Mouse (Mus musculus) stomach, embryonic 15.5 days (tissue): Measurements from ENCODE around the gene Pgp. TPM values are rescaled to one million over a fixed set of nuclear protein-coding genes. Genes with fewer than 3 reads are reported as not detected.

Source experiments
- ATAC-seq: fragments of 200-750 bp; cut with Nextera tagmentation; 2 replicates; pipeline ENCODE4 v1.8.0; 2017; ENCODE audit warnings: low read depth, moderate number of reproducible peaks, moderate TSS enrichment; ENCODE audit not compliant: insufficient read depth, low FRiP score
- H3K27ac ChIP-seq: fragments of 300-500 bp; sonication (generic); 2 replicates; pipeline ENCODE4 v1.5.1; 2015; ENCODE audit warnings: mild to moderate bottlenecking, inconsistent platforms
- H3K27me3 ChIP-seq: fragments of 300-500 bp; sonication (generic); replicated peaks from 2 replicates; pipeline ENCODE4 v1.6.1; 2015; ENCODE audit warnings: inconsistent platforms
- H3K36me3 ChIP-seq: fragments of 300-500 bp; sonication (generic); 2 replicates; pipeline ENCODE4 v1.6.1; 2015; ENCODE audit warnings: inconsistent platforms
- H3K4me1 ChIP-seq: fragments of 300-500 bp; sonication (generic); 2 replicates; pipeline ENCODE4 v1.6.1; 2015; ENCODE audit warnings: inconsistent platforms
- H3K4me2 ChIP-seq: fragments of 300-500 bp; sonication (generic); 2 replicates; pipeline ENCODE4 v1.6.1; 2015; ENCODE audit warnings: mild to moderate bottlenecking, inconsistent platforms
- H3K4me3 ChIP-seq: fragments of 300-500 bp; sonication (generic); replicated peaks from 2 replicates; pipeline ENCODE4 v1.5.1; 2015; ENCODE audit warnings: inconsistent platforms
- H3K9ac ChIP-seq: fragments of 300-500 bp; sonication (generic); 2 replicates; pipeline ENCODE4 v1.6.1; 2015; ENCODE audit warnings: inconsistent platforms
- H3K9me3 ChIP-seq: fragments of 300-500 bp; sonication (generic); 2 replicates; pipeline ENCODE4 v1.6.1; 2016; ENCODE audit warnings: inconsistent platforms
- WGBS: fragments of 180-500 bp; shearing (Covaris S2); methylation state at CpG from one replicate; pipeline ENCODE4 v1.1.7; 2015; 5-methylcytosine and 5-hydroxymethylcytosine counted together
- polyA plus RNA-seq: library from polyadenylated mRNA; unstranded; fragments of >200 nt; fragmentation: Nextera tagmentation; extraction: Ambion mirVana; gene quantifications from 2 replicates; pipeline ENCODE4 v1.2.1, GENCODE M21; 2015

Pgp gene
- polyA plus RNA-seq, 1 experiment from 2014 or later, result 64.6 TPM

GRCm38 (mm10) chr17:24488662-24489264 is 18.6 kb downstream of the Pgp start:
- Histone ChIP-seq H3K9me3 (no peaks in the 10 kb centered on the region), H3K4me2 (peak overlapping the region; percentile 99), H3K27me3 (peaks cover 23% of the 10 kb centered on the region), H3K36me3 (no peaks in the 10 kb centered on the region), H3K27ac (no peak overlapping the region), H3K4me1 (peaks cover 9% of the 10 kb centered on the region), H3K4me3 (peak overlapping the region; percentile 59), H3K9ac (peak overlapping the region; percentile 61; the same call in 1 of the 2 replicates)
- peak; percentile 33; the same call in 1 of the 2 replicates for ATAC-seq
- under 1% methylated on average over 73 of the region's 81 CpGs for whole genome bisulfite sequencing

DNA sequence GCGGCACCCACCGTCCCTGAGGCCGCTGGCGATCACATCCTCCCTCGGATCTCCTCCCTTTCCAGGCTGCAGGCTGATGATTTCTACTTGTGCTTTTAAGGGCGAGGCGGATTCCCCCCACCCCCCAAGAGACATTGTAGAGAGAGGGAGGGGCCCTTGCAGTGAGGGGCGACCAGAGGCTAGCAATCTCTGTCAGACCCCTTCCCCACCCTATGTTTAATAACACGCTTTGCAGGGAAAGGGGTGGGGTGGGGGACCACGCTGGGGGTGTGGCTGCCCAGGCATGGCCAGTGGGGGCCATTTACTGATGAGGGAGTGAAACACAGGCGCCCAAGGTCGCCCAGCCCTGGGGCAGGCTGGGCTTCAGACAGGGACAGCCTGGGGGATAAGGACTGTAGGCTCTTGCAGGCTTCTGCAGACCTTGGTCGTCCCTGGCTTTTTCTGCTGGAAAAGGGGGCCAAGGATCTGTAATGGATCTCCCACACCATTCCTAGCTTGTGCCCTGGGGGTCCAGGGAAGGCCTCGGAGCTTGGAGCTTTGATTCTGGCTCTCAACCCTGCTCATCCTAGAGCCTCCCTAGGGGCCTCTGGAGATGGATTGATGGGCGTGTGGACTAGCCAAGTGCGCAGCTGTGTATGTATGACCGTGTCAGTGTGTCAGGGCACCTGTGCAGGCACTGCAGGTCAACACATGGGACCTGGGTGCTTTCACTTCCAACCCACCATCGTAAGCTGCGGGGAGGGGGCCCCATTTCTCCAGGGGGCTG is 19.3 kb downstream of the Pgp start:
- Histone ChIP-seq H3K9ac (peak overlapping the region; percentile 61; the same call in 1 of the 2 replicates), H3K27ac (no peak overlapping the region), H3K4me3 (peak overlapping the region; percentile 59), H3K4me1 (peaks cover 9% of the 10 kb centered on the region), H3K36me3 (no peaks in the 10 kb centered on the region), H3K4me2 (peak overlapping the region; percentile 99), H3K9me3 (no peaks in the 10 kb centered on the region), H3K27me3 (peaks cover 23% of the 10 kb centered on the region)
- 20% methylated on average over 19 of the region's 19 CpGs for WGBS
- no peak for ATAC-seq

DNA sequence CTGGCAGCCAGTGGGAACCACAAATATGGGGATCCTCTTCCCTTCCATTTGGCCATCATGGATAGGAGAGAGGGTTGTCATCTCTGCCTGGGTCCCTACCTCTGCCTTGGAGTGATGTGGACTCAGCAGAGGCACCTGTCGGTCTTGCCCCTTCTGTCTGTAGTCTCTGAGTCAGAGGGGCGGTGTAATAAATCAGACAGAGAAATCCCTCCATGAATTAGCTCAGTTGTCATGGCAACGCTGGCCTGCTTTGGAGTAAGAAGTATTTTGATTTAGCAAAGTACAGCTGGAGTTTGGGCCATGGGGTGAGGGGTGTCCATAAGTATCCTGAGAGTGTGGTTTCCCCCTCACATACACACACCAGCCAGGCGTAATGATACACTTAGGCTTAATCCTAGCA is 20.2 kb downstream of the Pgp start:
- no peaks in the 10 kb centered on the region for H3K9me3 ChIP-seq
- 76% methylated on average over 4 of the region's 4 CpGs for WGBS
- no peak overlapping the region for H3K4me3 ChIP-seq
- no peak overlapping the region for H3K9ac ChIP-seq
- ATAC-seq, result no peak
- H3K36me3 ChIP-seq, result no peaks in the 10 kb centered on the region
- peaks cover 8% of the 10 kb centered on the region for H3K4me1 ChIP-seq
- H3K4me2 ChIP-seq, result no peak overlapping the region
- H3K27me3 ChIP-seq, result peaks cover 23% of the 10 kb centered on the region
- no peak overlapping the region for H3K27ac ChIP-seq

DNA sequence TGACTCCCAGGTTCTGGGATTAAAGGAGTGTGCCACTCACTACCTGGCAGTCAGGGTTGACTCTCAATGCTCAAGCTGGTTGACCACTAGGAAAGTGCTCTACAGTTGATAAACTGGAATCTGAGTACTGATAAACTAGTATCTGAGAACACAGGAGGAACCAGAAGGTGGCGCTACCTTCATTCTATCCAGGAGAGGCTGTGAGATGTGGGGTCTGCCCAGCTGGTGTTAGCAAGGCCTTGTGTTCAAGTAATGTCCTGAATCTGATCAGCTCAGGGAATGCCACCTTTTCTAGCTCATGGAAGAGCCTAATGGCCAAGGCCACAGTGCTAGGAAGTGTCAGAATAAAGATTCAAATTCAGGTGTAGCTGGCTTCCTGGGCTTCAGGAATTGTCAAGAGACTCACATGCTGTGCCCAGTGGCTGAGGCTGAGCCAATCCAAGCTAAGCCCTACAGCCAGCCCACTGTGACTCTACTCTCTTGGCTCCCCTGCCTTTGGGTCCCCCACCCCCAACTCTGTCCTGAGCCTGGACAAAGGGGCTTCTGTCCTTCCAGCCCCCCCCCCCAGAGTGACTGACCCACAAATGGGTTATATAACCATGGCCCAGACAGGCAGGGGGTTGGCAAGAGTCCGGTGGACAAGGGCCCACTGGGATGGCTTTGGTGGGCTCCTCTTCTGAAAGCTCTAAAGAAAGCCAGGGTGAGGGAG is 24.6 kb downstream of the Pgp start:
- 42% methylated on average over 2 of the region's 2 CpGs for WGBS
- no peak for ATAC-seq
- Histone ChIP-seq H3K36me3 (no peaks in the 10 kb centered on the region), H3K4me3 (no peak overlapping the region), H3K27me3 (peaks cover 2% of the 10 kb centered on the region), H3K9ac (no peak overlapping the region), H3K9me3 (no peaks in the 10 kb centered on the region), H3K27ac (no peak overlapping the region), H3K4me2 (no peak overlapping the region), H3K4me1 (no peaks in the 10 kb centered on the region)

GRCm38 (mm10) chr17:24495443-24495842 is 25.3 kb downstream of the Pgp start:
- 69% methylated on average over 3 of the region's 3 CpGs for WGBS
- ATAC-seq, result no peak
- Histone ChIP-seq H3K4me1 (no peaks in the 10 kb centered on the region), H3K4me2 (no peak overlapping the region), H3K36me3 (no peaks in the 10 kb centered on the region), H3K27ac (no peak overlapping the region), H3K27me3 (no peaks in the 10 kb centered on the region), H3K9me3 (no peaks in the 10 kb centered on the region), H3K9ac (no peak overlapping the region), H3K4me3 (no peak overlapping the region)

DNA sequence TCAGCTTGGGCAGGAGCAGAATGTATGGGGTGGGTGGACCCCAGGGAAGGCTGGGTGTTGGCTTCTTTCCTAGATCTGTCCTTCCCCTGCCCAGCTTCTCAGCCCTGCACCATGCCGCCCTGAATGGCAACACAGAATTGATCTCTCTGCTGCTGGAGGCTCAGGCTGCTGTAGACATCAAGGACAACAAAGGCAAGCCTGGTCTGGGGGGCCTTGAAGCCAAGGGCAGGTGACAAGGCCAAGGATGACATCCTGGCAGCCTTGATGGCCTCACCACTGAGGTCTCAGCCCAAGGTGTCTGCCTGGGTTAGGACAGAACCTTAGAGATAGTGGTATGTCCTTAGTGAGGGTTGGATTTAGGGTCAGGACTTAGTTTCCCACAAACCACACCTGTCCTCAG is 25.8 kb downstream of the Pgp start:
- no peaks in the 10 kb centered on the region for H3K27me3 ChIP-seq
- no peaks in the 10 kb centered on the region for H3K4me1 ChIP-seq
- no peak for ATAC-seq
- H3K36me3 ChIP-seq, result no peaks in the 10 kb centered on the region
- H3K4me2 ChIP-seq, result no peak overlapping the region
- no peaks in the 10 kb centered on the region for H3K9me3 ChIP-seq
- H3K9ac ChIP-seq, result no peak overlapping the region
- WGBS, result 82% methylated on average over 1 of the region's 1 CpGs
- H3K4me3 ChIP-seq, result no peak overlapping the region
- no peak overlapping the region for H3K27ac ChIP-seq

- no peak for ATAC-seq
- H3K27me3 ChIP-seq, result no peaks in the 10 kb centered on the region
- H3K4me3 ChIP-seq, result no peak overlapping the region
- no peaks in the 10 kb centered on the region for H3K9me3 ChIP-seq
- H3K9ac ChIP-seq, result no peak overlapping the region
- H3K36me3 ChIP-seq, result no peaks in the 10 kb centered on the region
- peaks cover 7% of the 10 kb centered on the region for H3K4me1 ChIP-seq
- no peak overlapping the region for H3K27ac ChIP-seq
- H3K4me2 ChIP-seq, result no peak overlapping the region
- WGBS, result 43% methylated on average over 11 of the region's 11 CpGs
Measured at GRCm38 (mm10) chr17:24502208-24502607, 32.0 kb downstream of the Pgp start.

DNA sequence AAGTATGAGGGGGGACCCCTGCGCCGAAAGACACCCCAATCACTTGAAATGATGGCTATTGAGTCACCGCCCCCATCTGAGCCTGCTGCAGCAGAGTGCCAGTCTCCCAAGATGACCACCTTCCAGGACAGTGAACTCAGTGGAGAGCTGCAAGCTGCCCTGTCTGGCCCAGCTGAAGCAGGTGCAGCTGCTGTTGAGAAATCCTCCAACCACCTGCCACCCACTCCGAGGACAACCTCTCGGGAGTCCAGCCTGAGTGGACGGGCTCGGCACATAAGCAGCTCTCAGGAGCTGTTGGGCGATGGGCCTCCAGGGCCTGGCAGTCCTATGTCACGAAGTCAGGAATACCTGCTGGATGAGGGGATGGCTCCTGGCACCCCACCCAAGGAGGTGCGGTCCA is 33.9 kb downstream of the Pgp start:
- no peaks in the 10 kb centered on the region for H3K27me3 ChIP-seq
- H3K36me3 ChIP-seq, result peaks cover 14% of the 10 kb centered on the region
- H3K9ac ChIP-seq, result no peak overlapping the region
- no peak overlapping the region for H3K27ac ChIP-seq
- no peak for ATAC-seq
- H3K4me2 ChIP-seq, result no peak overlapping the region
- H3K4me3 ChIP-seq, result no peak overlapping the region
- peaks cover 8% of the 10 kb centered on the region for H3K4me1 ChIP-seq
- 89% methylated on average over 10 of the region's 10 CpGs for WGBS
- H3K9me3 ChIP-seq, result no peaks in the 10 kb centered on the region

DNA sequence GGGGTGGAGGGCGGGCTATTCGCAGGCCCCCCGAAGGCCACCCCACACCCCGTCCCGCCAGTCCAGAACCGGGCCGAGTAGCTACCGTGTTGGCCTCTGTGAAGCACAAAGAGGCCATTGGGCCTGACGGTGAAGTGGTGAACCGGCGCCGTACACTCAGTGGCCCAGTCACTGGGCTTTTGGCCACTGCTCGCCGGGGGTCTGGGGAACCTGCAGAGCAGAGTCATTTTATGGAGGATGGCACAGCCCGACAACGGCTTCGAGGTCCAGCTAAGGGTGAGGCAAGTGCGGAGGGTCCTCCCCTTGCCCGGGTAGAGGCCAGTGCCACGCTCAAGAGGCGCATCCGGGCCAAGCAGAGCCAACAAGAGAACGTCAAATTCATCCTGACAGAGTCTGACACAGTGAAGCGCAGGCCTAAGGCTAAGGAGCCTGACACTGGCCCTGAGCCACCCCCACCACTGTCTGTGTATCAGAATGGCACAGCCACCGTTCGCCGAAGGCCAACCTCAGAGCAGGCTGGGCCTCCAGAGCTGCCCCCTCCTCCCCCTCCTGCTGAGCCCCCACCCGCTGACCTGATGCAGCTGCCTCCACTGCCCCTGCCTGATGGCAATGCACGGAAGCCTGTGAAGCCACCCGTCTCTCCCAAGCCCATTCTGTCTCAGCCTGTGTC is 35.2 kb downstream of the Pgp start:
- Histone ChIP-seq H3K9me3 (no peaks in the 10 kb centered on the region), H3K4me3 (no peak overlapping the region), H3K36me3 (peaks cover 27% of the 10 kb centered on the region), H3K9ac (no peak overlapping the region), H3K4me2 (no peak overlapping the region), H3K27ac (no peak overlapping the region), H3K27me3 (no peaks in the 10 kb centered on the region), H3K4me1 (peaks cover 8% of the 10 kb centered on the region)
- WGBS, result 87% methylated on average over 30 of the region's 30 CpGs
- ATAC-seq, result no peak

DNA sequence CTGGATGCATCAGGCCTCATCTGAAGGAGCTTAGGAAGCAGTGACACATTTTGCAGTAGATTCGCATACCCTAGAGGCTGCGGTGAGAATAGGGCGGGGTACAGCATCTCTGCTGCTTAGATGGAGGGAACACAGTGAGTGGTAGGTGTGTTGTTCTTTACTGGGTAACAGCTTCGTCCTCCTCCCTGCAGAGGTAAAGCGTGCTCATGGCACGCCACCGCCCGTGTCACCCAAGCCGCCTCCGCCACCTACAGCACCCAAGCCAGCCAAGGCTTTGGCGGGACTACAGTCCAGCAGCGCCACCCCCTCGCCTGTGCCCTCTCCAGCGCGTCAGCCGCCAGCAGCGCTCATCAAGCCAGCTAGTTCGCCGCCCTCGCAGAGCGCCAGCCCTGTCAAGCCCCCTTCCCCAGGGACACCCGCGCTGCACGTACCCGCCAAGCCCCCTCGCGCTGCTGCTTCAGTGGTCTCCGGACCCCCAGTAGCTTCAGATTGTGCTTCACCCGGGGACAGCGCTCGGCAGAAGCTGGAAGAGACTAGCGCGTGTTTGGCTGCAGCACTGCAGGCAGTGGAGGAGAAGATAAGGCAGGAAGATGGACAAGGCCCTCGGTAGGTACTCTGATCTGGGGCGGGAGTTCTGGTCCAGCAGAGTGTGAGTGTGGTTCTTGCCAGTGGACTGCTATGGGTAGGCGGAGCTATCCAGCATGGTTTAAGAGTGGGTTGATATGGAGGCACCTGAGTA is 36.3 kb downstream of the Pgp start:
- 0 out of 2 replicates have a peak, but pooled peaks have one; percentile 15 for ATAC-seq
- no peak overlapping the region for H3K9ac ChIP-seq
- WGBS, result 29% methylated on average over 36 of the region's 36 CpGs

GRCm38 (mm10) chr17:24507129-24507664 is 37.0 kb downstream of the Pgp start:
- peaks cover 8% of the 10 kb centered on the region for H3K4me1 ChIP-seq
- no peak overlapping the region for H3K9ac ChIP-seq
- peak; percentile 29; the same call in 1 of the 2 replicates for ATAC-seq
- H3K27me3 ChIP-seq, result no peaks in the 10 kb centered on the region
- peaks cover 44% of the 10 kb centered on the region for H3K36me3 ChIP-seq
- H3K4me2 ChIP-seq, result peak overlapping the region; percentile 39; the same call in 1 of the 2 replicates
- H3K4me3 ChIP-seq, result no peak overlapping the region
- H3K27ac ChIP-seq, result no peak overlapping the region
- WGBS, result 39% methylated on average over 19 of the region's 19 CpGs
- no peaks in the 10 kb centered on the region for H3K9me3 ChIP-seq

More for the DNA sequence above, 36.3 kb downstream of the Pgp start:
- no peak overlapping the region for H3K4me3 ChIP-seq
- peaks cover 8% of the 10 kb centered on the region for H3K4me1 ChIP-seq
- H3K27me3 ChIP-seq, result no peaks in the 10 kb centered on the region
- peaks cover 38% of the 10 kb centered on the region for H3K36me3 ChIP-seq
- H3K4me2 ChIP-seq, result peak overlapping the region; percentile 39
- H3K9me3 ChIP-seq, result no peaks in the 10 kb centered on the region
- H3K27ac ChIP-seq, result no peak overlapping the region
